Mouse (Mus musculus) myocyte (in vitro differentiated cells): ENCODE results near the gene Mtmr10. TPM values are rescaled to one million over a fixed set of nuclear protein-coding genes. Genes with fewer than 3 reads are reported as not detected.

Experiments used
- H3K27me3 ChIP-seq: one replicate; pipeline ENCODE4 v1.6.1; 2011; ENCODE audit not compliant: control insufficient read depth, insufficient read depth, insufficient read length
- H3K36me3 ChIP-seq: one replicate; pipeline ENCODE4 v1.6.1; 2011; ENCODE audit not compliant: control insufficient read depth, insufficient read depth
- H3K4me2 ChIP-seq: one replicate; pipeline ENCODE4 v1.6.1; 2011; ENCODE audit warnings: low read depth, control low read depth
- H3K4me3 ChIP-seq: one replicate; pipeline ENCODE4 v1.5.1; 2011; ENCODE audit warnings: mild to moderate bottlenecking, control low read depth, moderate library complexity
- H3K79me2 ChIP-seq: one replicate; pipeline ENCODE4 v1.6.1; 2011; ENCODE audit not compliant: control insufficient read depth, insufficient read depth
- H3ac ChIP-seq: one replicate; pipeline ENCODE4 v1.6.1; 2011; ENCODE audit not compliant: control insufficient read depth, insufficient read length
- CEBPB ChIP-seq: IDR thresholded peaks from 2 replicates; pipeline ENCODE4 v1.6.1; 2011; ENCODE audit warnings: mild to moderate bottlenecking, moderate library complexity; ENCODE audit not compliant: poor library complexity, insufficient read depth, severe bottlenecking
- E2F4 ChIP-seq: IDR thresholded peaks from one replicate; pipeline ENCODE4 v1.6.1; 2011; ENCODE audit warnings: mild to moderate bottlenecking, control low read depth, moderate library complexity; ENCODE audit not compliant: insufficient read depth
- MAX ChIP-seq: IDR thresholded peaks from one replicate; pipeline ENCODE4 v1.6.1; 2011; ENCODE audit warnings: low read depth, mild to moderate bottlenecking, control low read depth
- MYOD1 ChIP-seq, 3 experiments: IDR thresholded peaks; one replicate each; pipeline ENCODE4 v1.6.1; 2011; ENCODE audit warnings: control low read depth in 2 of 3, low read depth in 2 of 3, mild to moderate bottlenecking in 2 of 3, moderate library complexity in 1 of 3; ENCODE audit not compliant: insufficient read length in 2 of 3, control insufficient read depth in 1 of 3
- MYOG ChIP-seq, 3 experiments: IDR thresholded peaks; one replicate each; pipeline ENCODE4 v1.6.1; 2011; ENCODE audit warnings: control low read depth in 2 of 3, low read depth in 2 of 3, mild to moderate bottlenecking in 2 of 3; ENCODE audit not compliant: insufficient read length in 2 of 3, control insufficient read depth in 1 of 3, insufficient read depth in 1 of 3
- POLR2A ChIP-seq: IDR thresholded peaks from one replicate; pipeline ENCODE4 v1.6.1; 2011; ENCODE audit warnings: low read depth, mild to moderate bottlenecking, control low read depth, moderate library complexity; ENCODE audit not compliant: insufficient read length
- POLR2AphosphoS2 ChIP-seq: IDR thresholded peaks from one replicate; pipeline ENCODE4 v1.6.1; 2011; ENCODE audit warnings: low read depth, control low read depth; ENCODE audit not compliant: insufficient read length
- REST ChIP-seq: IDR thresholded peaks from one replicate; pipeline ENCODE4 v1.6.1; 2011; ENCODE audit warnings: mild to moderate bottlenecking, control low read depth, moderate library complexity; ENCODE audit not compliant: insufficient read depth, insufficient read length
- SRF ChIP-seq: IDR thresholded peaks from one replicate; pipeline ENCODE4 v1.6.1; 2011; ENCODE audit warnings: low read depth; ENCODE audit not compliant: control insufficient read depth, insufficient read length
- TCF12 ChIP-seq: IDR thresholded peaks from one replicate; pipeline ENCODE4 v1.6.1; 2011; ENCODE audit warnings: mild to moderate bottlenecking, control low read depth; ENCODE audit not compliant: poor library complexity, insufficient read depth, severe bottlenecking
- TCF3 ChIP-seq: IDR thresholded peaks from one replicate; pipeline ENCODE4 v1.6.1; 2011; ENCODE audit warnings: low read depth, control low read depth; ENCODE audit not compliant: insufficient read length
- USF1 ChIP-seq: IDR thresholded peaks from one replicate; pipeline ENCODE4 v1.6.1; 2011; ENCODE audit warnings: low read depth, mild to moderate bottlenecking, control low read depth, moderate library complexity
- polyA plus RNA-seq: library from polyadenylated mRNA; unstranded; fragments of >200 nt; fragmentation: generic; extraction: Trizol; gene quantifications from one replicate; pipeline ENCODE4 v1.2.1, GENCODE M21; 2012; ENCODE audit warnings: missing spikeins

The Mtmr10 gene
- polyA plus RNA-seq, 1 experiment = 5.6 TPM

DNA sequence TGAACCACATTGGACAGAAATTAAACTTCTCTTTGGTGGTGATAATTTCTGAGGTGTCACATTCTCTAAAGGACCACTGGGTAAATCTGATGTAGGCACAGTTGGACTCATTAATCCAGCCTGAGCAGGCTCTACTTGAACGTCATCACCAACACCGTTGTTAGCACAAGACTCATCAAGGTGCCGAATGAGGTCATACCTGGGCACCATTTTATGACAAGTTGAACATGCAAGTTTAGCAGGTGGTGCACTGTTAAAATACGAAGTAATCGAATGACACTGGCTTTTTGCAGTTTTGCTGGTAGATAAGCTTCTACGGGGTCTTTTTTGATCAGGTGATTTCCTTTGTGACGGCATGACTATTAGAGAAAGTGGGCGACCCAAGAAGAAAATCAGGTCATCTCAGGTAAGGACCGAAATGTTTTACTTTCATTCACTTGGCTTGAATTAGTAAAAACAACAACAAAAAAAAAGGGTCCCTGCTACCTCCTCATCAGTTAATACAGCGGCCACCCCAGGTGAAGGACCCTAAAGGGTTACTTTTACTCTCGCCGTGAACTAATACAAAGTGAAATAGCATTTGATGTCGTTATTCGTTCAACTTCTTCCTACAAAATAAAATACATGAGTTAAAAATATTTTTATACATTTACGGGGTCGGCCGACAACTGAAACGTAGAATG, 85.8 kb downstream of the Mtmr10 start:
- Histone ChIP-seq H3K4me2 (peak overlapping the region; percentile 97), H3K79me2 (no peaks in the 10 kb centered on the region), H3K27me3 (no peaks in the 10 kb centered on the region), H3ac (peak overlapping the region; percentile 70), H3K4me3 (peak overlapping the region; percentile 67), H3K36me3 (peaks cover 13% of the 10 kb centered on the region)
- TF ChIP-seq MYOD1 (IDR thresholded peaks at IDR 0.05; ENCODE audit: control insufficient read depth in 1 of 3, insufficient read length in 2 of 3, low read depth in 2 of 3) (no peak), POLR2AphosphoS2 (no peak), MAX (no peak), REST (no peak), TCF3 (no peak), SRF (no peak), E2F4 (no peak), USF1 (no peak), POLR2A (no peak), MYOG (IDR thresholded peaks at IDR 0.05; ENCODE audit: control insufficient read depth in 1 of 3, insufficient read depth in 1 of 3, insufficient read length in 2 of 3, low read depth in 2 of 3) (no peak), TCF12 (no peak), CEBPB (no peak)

DNA sequence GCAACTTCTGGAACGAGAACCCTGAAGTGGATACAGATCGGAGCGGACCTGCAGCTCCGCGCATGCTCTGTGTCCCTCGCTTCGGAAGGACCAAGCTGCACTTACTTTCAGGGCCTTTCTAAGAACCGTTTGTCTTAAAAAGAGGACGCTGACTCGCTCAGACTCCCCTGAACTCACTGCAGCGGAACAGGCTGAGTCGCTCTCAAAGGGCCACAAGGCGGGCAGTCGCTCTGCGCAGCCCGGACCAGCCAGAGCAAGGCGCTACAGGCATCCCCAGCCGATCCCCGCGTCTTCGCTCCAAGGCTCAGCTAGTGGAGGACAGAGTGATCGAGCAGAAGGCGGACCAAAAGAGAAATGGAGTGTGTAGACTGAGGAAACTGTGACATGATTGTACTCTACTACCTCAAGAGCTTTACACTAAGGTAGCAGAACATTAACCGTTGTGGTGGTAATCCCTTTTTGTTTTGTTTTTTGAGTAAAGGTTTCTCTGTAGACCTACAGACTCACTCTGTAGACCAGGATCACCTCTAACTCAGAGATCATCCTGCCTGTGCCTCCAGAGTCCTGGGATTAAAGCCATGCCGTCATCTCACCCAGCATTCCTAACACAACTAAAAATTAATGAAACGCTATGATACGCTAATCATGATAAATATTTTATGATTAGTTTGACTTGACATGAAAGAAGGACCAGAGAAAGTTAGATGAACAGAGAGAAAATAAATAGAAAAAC, 86.5 kb downstream of the Mtmr10 start, which contains the start of gene Fan1:
TSS of gene Fan1 (minus strand) at position 266 of the 733 bp plus-strand sequence.
- peak; percentile 7 for TF ChIP-seq E2F4
- no peak for TF ChIP-seq MYOG (IDR thresholded peaks at IDR 0.05; ENCODE audit: control insufficient read depth in 1 of 3, insufficient read depth in 1 of 3, insufficient read length in 2 of 3, low read depth in 2 of 3)
- TF ChIP-seq CEBPB = no peak
- peak; percentile 76 for TF ChIP-seq SRF
- peak; percentile 93 for TF ChIP-seq POLR2AphosphoS2
- peak in 1 of 3 experiments; percentile 15 for TF ChIP-seq MYOD1 (IDR thresholded peaks at IDR 0.05; ENCODE audit: control insufficient read depth in 1 of 3, insufficient read length in 2 of 3, low read depth in 2 of 3)
- TF ChIP-seq POLR2A = peak; percentile 93
- no peak for TF ChIP-seq TCF12
- peak within 1 kb of the TSS; percentile 70 for H3ac ChIP-seq
- H3K4me3 ChIP-seq = peak within 1 kb of the TSS; percentile 67
- no peaks in the 10 kb centered on the region for H3K79me2 ChIP-seq
- peak within 1 kb of the TSS; percentile 97 for H3K4me2 ChIP-seq
- H3K36me3 ChIP-seq = peaks cover 20% of the 10 kb centered on the region
- no peaks in the 10 kb centered on the region for H3K27me3 ChIP-seq

Other genes starting within 250 kb of the Mtmr10 start
- 0.17 TPM for gene Trpm1, start 133.8 kb upstream of the Mtmr10 start, polyA plus RNA-seq
- gene Fan1, start 86.4 kb downstream of the Mtmr10 start, polyA plus RNA-seq = 1.7 TPM
- 8.4 TPM for gene Mphosph10, start 104.6 kb downstream of the Mtmr10 start, polyA plus RNA-seq
- gene Mcee, start 105.0 kb downstream of the Mtmr10 start, polyA plus RNA-seq = 18.9 TPM
- not detected for gene Apba2, start 214.1 kb downstream of the Mtmr10 start, polyA plus RNA-seq